Mouse (Mus musculus) hindbrain, embryonic 12.5 days (tissue): ENCODE measurements around the gene Nr4a1. TPM values are rescaled to one million over a fixed set of nuclear protein-coding genes. Genes with fewer than 3 reads are reported as not detected.

Experiments
- ATAC-seq: fragments of 200-750 bp; cut with Nextera tagmentation; 2 replicates; pipeline ENCODE4 v1.8.0; 2017; ENCODE audit warnings: moderate TSS enrichment; ENCODE audit not compliant: low FRiP score
- H3K27ac ChIP-seq: fragments of 300-500 bp; sonication (generic); 2 replicates; pipeline ENCODE4 v1.5.1; 2016; ENCODE audit warnings: mild to moderate bottlenecking
- H3K27me3 ChIP-seq: fragments of 300-500 bp; sonication (generic); 2 replicates; pipeline ENCODE4 v1.6.1; 2016; ENCODE audit warnings: mild to moderate bottlenecking
- H3K36me3 ChIP-seq: fragments of 300-500 bp; sonication (generic); 2 replicates; pipeline ENCODE4 v1.6.1; 2016; ENCODE audit warnings: mild to moderate bottlenecking
- H3K4me1 ChIP-seq: fragments of 300-500 bp; sonication (generic); 2 replicates; pipeline ENCODE4 v1.6.1; 2016
- H3K4me2 ChIP-seq: fragments of 300-500 bp; sonication (generic); replicated peaks from 2 replicates; pipeline ENCODE4 v1.6.1; 2016; ENCODE audit warnings: mild to moderate bottlenecking
- H3K4me3 ChIP-seq: fragments of 300-500 bp; sonication (generic); 2 replicates; pipeline ENCODE4 v1.5.1; 2016; ENCODE audit warnings: mild to moderate bottlenecking
- H3K9ac ChIP-seq: fragments of 300-500 bp; sonication (generic); 2 replicates; pipeline ENCODE4 v1.6.1; 2016; ENCODE audit warnings: mild to moderate bottlenecking, moderate library complexity
- H3K9me3 ChIP-seq: fragments of 300-500 bp; sonication (generic); replicated peaks from 2 replicates; pipeline ENCODE4 v1.6.1; 2016; ENCODE audit warnings: mild to moderate bottlenecking
- WGBS: fragments of 180-500 bp; shearing (Covaris S2); methylation state at CpG from one replicate; pipeline ENCODE4 v1.1.7; 2016; 5-methylcytosine and 5-hydroxymethylcytosine counted together
- polyA plus RNA-seq: library from polyadenylated mRNA; unstranded; fragments of >200 nt; fragmentation: Nextera tagmentation; extraction: Ambion mirVana; gene quantifications from 2 replicates; pipeline ENCODE4 v1.2.1, GENCODE M21; 2016

The Nr4a1 gene
- polyA plus RNA-seq, 1 experiment from 2014 or later, result 5.5 TPM

DNA sequence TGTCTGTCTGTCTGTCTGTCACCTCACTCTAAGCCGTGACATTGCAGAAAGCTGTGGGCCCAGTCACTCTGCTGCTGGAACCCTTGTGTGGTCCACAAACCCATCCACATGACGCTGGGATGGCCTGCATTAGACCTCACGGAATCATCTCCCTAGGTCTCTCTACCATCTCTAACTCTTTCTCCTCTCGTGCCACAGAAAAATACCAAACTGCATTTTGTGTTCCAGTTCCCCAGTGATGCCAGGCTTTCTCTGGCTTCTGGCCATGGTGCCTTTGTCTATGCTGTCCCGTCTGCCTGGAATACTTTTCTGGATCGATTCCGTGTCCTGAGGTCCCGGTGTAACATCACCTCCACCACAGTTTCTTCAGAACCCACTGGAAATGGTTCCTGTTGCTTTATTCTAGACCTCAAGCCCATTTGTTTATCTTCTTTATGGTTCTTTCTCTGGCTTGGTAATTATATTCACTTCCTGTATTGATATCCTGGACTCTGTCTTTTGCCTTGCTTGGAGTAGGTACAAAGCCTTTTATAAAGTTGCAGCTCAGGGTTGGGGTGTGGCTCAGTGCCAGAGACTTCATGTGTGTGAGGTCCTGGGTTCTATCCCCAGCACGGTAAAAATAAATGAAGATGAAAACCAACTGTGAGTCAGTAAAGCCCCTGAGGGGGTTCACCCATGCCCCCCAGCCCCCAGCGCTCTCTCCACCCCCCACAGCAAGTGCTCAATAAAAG is 19.3 kb upstream of the Nr4a1 start:
- H3K9ac ChIP-seq, result no peak overlapping the region

GRCm38 (mm10) chr15:101235342-101235698 is 18.7 kb upstream of the Nr4a1 start:
- Histone ChIP-seq H3K9ac (no peak overlapping the region), H3K27me3 (peaks cover 12% of the 10 kb centered on the region), H3K4me3 (no peak overlapping the region), H3K27ac (peak overlapping the region; percentile 7; the same call in 1 of the 2 replicates), H3K9me3 (no peaks in the 10 kb centered on the region), H3K4me2 (no peak overlapping the region), H3K36me3 (peaks cover 15% of the 10 kb centered on the region; the same call in 1 of the 2 replicates), H3K4me1 (peaks cover 26% of the 10 kb centered on the region)
- ATAC-seq, result no peak
- WGBS, result 40% methylated on average over 5 of the region's 5 CpGs

More for the DNA sequence above, 19.3 kb upstream of the Nr4a1 start:
- H3K36me3 ChIP-seq, result peaks cover 20% of the 10 kb centered on the region; the same call in 1 of the 2 replicates
- H3K27ac ChIP-seq, result peak overlapping the region; percentile 7; the same call in 1 of the 2 replicates
- ATAC-seq, result no peak
- H3K27me3 ChIP-seq, result peaks cover 12% of the 10 kb centered on the region
- H3K4me2 ChIP-seq, result no peak overlapping the region
- WGBS, result 71% methylated on average over 10 of the region's 10 CpGs
- peaks cover 26% of the 10 kb centered on the region for H3K4me1 ChIP-seq
- no peak overlapping the region for H3K4me3 ChIP-seq
- no peaks in the 10 kb centered on the region for H3K9me3 ChIP-seq

DNA sequence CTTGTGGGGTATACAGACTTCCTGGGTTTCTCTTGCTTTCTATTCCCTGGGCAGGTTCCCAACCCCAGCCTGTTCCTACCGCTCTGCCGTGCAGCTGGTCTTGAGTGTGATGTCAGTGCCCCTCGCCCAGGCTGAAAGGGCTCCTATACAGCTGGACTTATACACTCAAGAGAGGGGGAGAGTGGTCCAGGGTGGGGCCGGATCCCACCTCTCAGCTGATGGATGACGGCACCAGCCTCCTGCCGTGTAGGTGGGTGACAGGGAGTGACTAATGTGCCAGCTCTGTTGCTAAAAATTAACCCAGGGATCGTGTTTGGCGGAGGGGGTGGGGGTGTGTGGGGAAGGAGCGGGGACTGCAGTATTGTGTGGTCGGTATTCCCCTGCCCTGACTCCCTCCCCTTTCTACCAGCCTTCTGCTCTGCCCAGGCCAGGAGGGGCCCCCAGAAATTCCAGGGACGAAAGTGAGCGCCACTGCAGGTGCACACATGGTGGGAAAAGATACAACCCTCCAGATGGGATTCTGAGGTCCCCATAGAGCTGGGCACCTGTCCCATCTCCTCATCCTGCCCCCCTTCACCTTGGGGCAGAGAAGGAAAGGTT is 18.2 kb upstream of the Nr4a1 start:
- Histone ChIP-seq H3K4me1 (peaks cover 27% of the 10 kb centered on the region), H3K4me2 (no peak overlapping the region), H3K9ac (no peak overlapping the region; the same call in 1 of the 2 replicates), H3K9me3 (no peaks in the 10 kb centered on the region), H3K27me3 (peaks cover 12% of the 10 kb centered on the region), H3K27ac (0 out of 2 replicates have a peak overlapping the region, but pooled peaks have one; percentile 7), H3K4me3 (no peak overlapping the region), H3K36me3 (peaks cover 10% of the 10 kb centered on the region; the same call in 1 of the 2 replicates)
- ATAC-seq, result no peak
- WGBS, result 32% methylated on average over 12 of the region's 12 CpGs

GRCm38 (mm10) chr15:101236878-101237277 is 17.2 kb upstream of the Nr4a1 start:
- no peak overlapping the region for H3K9ac ChIP-seq
- ATAC-seq, result no peak
- no peak overlapping the region for H3K27ac ChIP-seq
- no peak overlapping the region for H3K4me2 ChIP-seq
- peaks cover 25% of the 10 kb centered on the region for H3K4me1 ChIP-seq
- 7% methylated on average over 3 of the region's 3 CpGs for WGBS
- no peaks in the 10 kb centered on the region for H3K9me3 ChIP-seq
- peaks cover 13% of the 10 kb centered on the region for H3K27me3 ChIP-seq
- no peak overlapping the region for H3K4me3 ChIP-seq
- no peaks in the 10 kb centered on the region for H3K36me3 ChIP-seq

GRCm38 (mm10) chr15:101238885-101239511 is 15.1 kb upstream of the Nr4a1 start:
- Histone ChIP-seq H3K9ac (peak overlapping the region; percentile 59), H3K27me3 (peaks cover 7% of the 10 kb centered on the region), H3K4me2 (peak overlapping the region; percentile 50), H3K4me1 (peaks cover 25% of the 10 kb centered on the region), H3K27ac (no peak overlapping the region), H3K4me3 (peak overlapping the region; percentile 28), H3K36me3 (no peaks in the 10 kb centered on the region), H3K9me3 (no peaks in the 10 kb centered on the region)
- WGBS, result 6% methylated on average over 28 of the region's 28 CpGs
- peak; percentile 42; the same call in 1 of the 2 replicates for ATAC-seq

- no peak for ATAC-seq
Observed at GRCm38 (mm10) chr15:101239821-101240220, 14.2 kb upstream of the Nr4a1 start.

DNA sequence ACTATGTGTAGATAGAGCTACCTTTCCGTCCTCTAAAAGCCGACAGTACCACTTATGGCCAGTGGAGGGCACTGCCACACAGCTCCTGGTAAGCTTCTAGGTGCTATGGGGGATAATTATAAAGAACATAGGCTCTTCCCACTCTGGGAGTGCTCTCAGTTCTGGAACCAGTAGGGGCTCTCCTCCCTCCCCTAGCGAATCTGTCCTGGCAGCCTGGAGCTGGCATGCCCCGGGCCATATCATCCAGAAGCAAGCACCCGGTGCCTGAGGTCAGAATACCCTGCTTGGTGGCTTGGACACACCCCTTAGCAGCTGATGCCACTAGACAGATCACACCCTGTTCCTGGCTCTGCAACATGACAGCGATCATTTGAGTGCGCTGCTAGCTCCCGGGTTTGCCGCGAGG is 13.3 kb upstream of the Nr4a1 start:
- Histone ChIP-seq H3K27me3 (peaks cover 4% of the 10 kb centered on the region), H3K9ac (no peak overlapping the region), H3K9me3 (no peaks in the 10 kb centered on the region), H3K27ac (no peak overlapping the region), H3K4me3 (no peak overlapping the region), H3K4me1 (peaks cover 19% of the 10 kb centered on the region), H3K36me3 (no peaks in the 10 kb centered on the region), H3K4me2 (peak overlapping the region; percentile 32)
- WGBS, result 10% methylated on average over 10 of the region's 10 CpGs
- peak; percentile 49 for ATAC-seq

More at GRCm38 (mm10) chr15:101239821-101240220, 14.2 kb upstream of the Nr4a1 start:
- H3K4me2 ChIP-seq, result no peak overlapping the region
- H3K9me3 ChIP-seq, result no peaks in the 10 kb centered on the region
- H3K27me3 ChIP-seq, result peaks cover 4% of the 10 kb centered on the region
- H3K9ac ChIP-seq, result no peak overlapping the region
- 65% methylated on average over 8 of the region's 8 CpGs for WGBS
- no peak overlapping the region for H3K4me3 ChIP-seq
- no peak overlapping the region for H3K27ac ChIP-seq
- peaks cover 25% of the 10 kb centered on the region for H3K4me1 ChIP-seq
- no peaks in the 10 kb centered on the region for H3K36me3 ChIP-seq

DNA sequence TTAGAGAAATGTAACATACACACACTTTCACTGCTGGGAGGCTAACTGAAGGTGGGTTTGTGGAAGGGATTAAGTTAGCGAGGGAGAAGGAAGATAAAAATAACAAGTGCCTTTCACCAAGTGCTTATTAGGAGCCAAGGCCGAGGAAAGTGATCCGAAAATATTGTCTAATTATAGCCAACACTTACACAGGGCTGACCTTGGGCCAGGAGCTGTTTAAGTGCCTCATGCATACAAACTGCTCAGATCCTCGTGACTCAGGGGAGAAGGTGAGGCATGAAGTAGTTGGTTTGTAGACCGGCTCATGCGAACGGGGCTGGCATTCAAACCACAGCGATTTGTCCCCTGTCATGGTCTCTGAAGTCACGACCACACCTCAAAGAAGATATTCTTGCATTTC is 12.8 kb upstream of the Nr4a1 start:
- Histone ChIP-seq H3K27me3 (peaks cover 4% of the 10 kb centered on the region), H3K27ac (no peak overlapping the region), H3K9ac (no peak overlapping the region), H3K36me3 (no peaks in the 10 kb centered on the region), H3K4me2 (peak overlapping the region; percentile 32), H3K4me1 (peaks cover 18% of the 10 kb centered on the region), H3K9me3 (no peaks in the 10 kb centered on the region), H3K4me3 (no peak overlapping the region)
- WGBS, result 74% methylated on average over 9 of the region's 9 CpGs
- no peak for ATAC-seq

GRCm38 (mm10) chr15:101241853-101242252 is 12.2 kb upstream of the Nr4a1 start:
- Histone ChIP-seq H3K4me3 (no peak overlapping the region), H3K27me3 (peaks cover 4% of the 10 kb centered on the region), H3K9ac (no peak overlapping the region), H3K4me2 (no peak overlapping the region), H3K36me3 (no peaks in the 10 kb centered on the region), H3K9me3 (no peaks in the 10 kb centered on the region), H3K4me1 (peaks cover 15% of the 10 kb centered on the region), H3K27ac (no peak overlapping the region)
- no peak for ATAC-seq
- 74% methylated on average over 9 of the region's 9 CpGs for WGBS

- 29% methylated on average over 8 of the region's 8 CpGs for WGBS
Observed at GRCm38 (mm10) chr15:101242645-101243044, 11.4 kb upstream of the Nr4a1 start.

GRCm38 (mm10) chr15:101244012-101244411 is 10.1 kb upstream of the Nr4a1 start:
- Histone ChIP-seq H3K4me2 (no peak overlapping the region), H3K4me3 (no peak overlapping the region), H3K9ac (no peak overlapping the region), H3K4me1 (peaks cover 10% of the 10 kb centered on the region), H3K27me3 (peaks cover 4% of the 10 kb centered on the region; the same call in 1 of the 2 replicates), H3K9me3 (no peaks in the 10 kb centered on the region), H3K36me3 (no peaks in the 10 kb centered on the region), H3K27ac (no peak overlapping the region)
- ATAC-seq, result no peak
- 64% methylated on average over 3 of the region's 3 CpGs for WGBS

More at GRCm38 (mm10) chr15:101242645-101243044, 11.4 kb upstream of the Nr4a1 start:
- Histone ChIP-seq H3K27ac (no peak overlapping the region), H3K9ac (no peak overlapping the region), H3K4me3 (no peak overlapping the region), H3K4me2 (no peak overlapping the region), H3K27me3 (peaks cover 4% of the 10 kb centered on the region), H3K4me1 (peaks cover 14% of the 10 kb centered on the region), H3K36me3 (no peaks in the 10 kb centered on the region), H3K9me3 (no peaks in the 10 kb centered on the region)
- no peak for ATAC-seq
